Mouse (Mus musculus) CH12.LX (cell line): ENCODE measurements around the gene Mier1.

Source experiments
- CHD2 ChIP-seq: IDR thresholded peaks from 2 replicates; pipeline ENCODE4 v1.6.1; 2011; ENCODE audit warnings: low read length, improper control_type of control experiment
- CTCF ChIP-seq, 2 experiments: IDR thresholded peaks in 1 of 2; conservative IDR thresholded peaks in 1 of 2; 2 replicates each; pipeline ENCODE4 v1.5.1; 2011 to 2012; ENCODE audit warnings: low read depth in 2 of 2, low read length in 2 of 2, improper control_type of control experiment in 1 of 2, inconsistent platforms in 1 of 2, mild to moderate bottlenecking in 1 of 2, moderate library complexity in 1 of 2
- MEF2A ChIP-seq: IDR thresholded peaks from 2 replicates; pipeline ENCODE4 v1.6.1; 2014; ENCODE audit warnings: low read depth, mild to moderate bottlenecking, inconsistent platforms, low read length, improper control_type of control experiment, borderline replicate concordance
- POLR2A ChIP-seq: IDR thresholded peaks from 2 replicates; pipeline ENCODE4 v1.6.1; 2011; ENCODE audit warnings: low read depth, mild to moderate bottlenecking, improper control_type of control experiment, low read length
- TBP ChIP-seq: conservative IDR thresholded peaks from 2 replicates; pipeline ENCODE4 v1.6.1; 2011; ENCODE audit warnings: low read depth, low read length, improper control_type of control experiment
- ZNF384 ChIP-seq: IDR thresholded peaks from 2 replicates; pipeline ENCODE4 v1.6.1; 2012; ENCODE audit warnings: low read depth, low read length, improper control_type of control experiment, inconsistent platforms

GRCm38 (mm10) chr4:103070631-103071030, 43.6 kb upstream of the Mier1 start:
- no peak for TF ChIP-seq MEF2A
- TF ChIP-seq CHD2: no peak
- TF ChIP-seq CTCF (conservative IDR thresholded peaks at IDR 0.05 in 1 of 2, IDR thresholded peaks at IDR 0.05 in 1 of 2; ENCODE audit: low read depth in 2 of 2, low read length in 2 of 2): no peak
- TF ChIP-seq POLR2A: no peak
- no peak for TF ChIP-seq TBP
- TF ChIP-seq ZNF384: no peak
